Mouse (Mus musculus) lung, postnatal 4 days (tissue): ENCODE data around the gene Adap1.
"Not testable (repeated sequence)": the region's sequence is repeated elsewhere in the genome, so short reads cannot be mapped to it uniquely, and the experiment has no call there.

Source experiments
- DNase-seq, 2 experiments: peaks; one replicate each; pipeline ENCODE4 v3.0.0; 2021

Gene Adap1

GRCm38 (mm10) chr5:139349713-139350112, 24.3 kb upstream of the Adap1 start:
- no peak for DNase-seq

GRCm38 (mm10) chr5:139347225-139347624, 21.8 kb upstream of the Adap1 start:
- no peak for DNase-seq

- no peak for DNase-seq
These were observed 19.9 kb upstream of the Adap1 start for GRCm38 (mm10) chr5:139345364-139345714.

GRCm38 (mm10) chr5:139344687-139345363, 19.4 kb upstream of the Adap1 start:
- peak; percentile 96 to 98 for DNase-seq

GRCm38 (mm10) chr5:139344021-139344686, 18.7 kb upstream of the Adap1 start:
- peak; percentile 85 to 89 for DNase-seq

- DNase-seq = no peak
These were observed 13.5 kb upstream of the Adap1 start for GRCm38 (mm10) chr5:139338891-139339290.

- no peak for DNase-seq
These were observed 13.0 kb upstream of the Adap1 start for GRCm38 (mm10) chr5:139338403-139338802.

GRCm38 (mm10) chr5:139337826-139338370, 12.5 kb upstream of the Adap1 start:
- DNase-seq = no peak

GRCm38 (mm10) chr5:139335634-139336033, 10.2 kb upstream of the Adap1 start:
- DNase-seq = no peak

- DNase-seq = not testable (repeated sequence)
These were observed 9.0 kb upstream of the Adap1 start for GRCm38 (mm10) chr5:139334394-139334793.

- no peak for DNase-seq
These were observed 8.0 kb upstream of the Adap1 start for GRCm38 (mm10) chr5:139333301-139334013.

- no peak for DNase-seq
These were observed 7.3 kb upstream of the Adap1 start for GRCm38 (mm10) chr5:139332590-139333272.

GRCm38 (mm10) chr5:139331742-139332141, 6.3 kb upstream of the Adap1 start:
- peak; percentile 76 to 87 for DNase-seq

GRCm38 (mm10) chr5:139330766-139331165, 5.3 kb upstream of the Adap1 start:
- DNase-seq = no peak

GRCm38 (mm10) chr5:139327634-139328020, 2.2 kb upstream of the Adap1 start:
- no peak for DNase-seq

- no peak for DNase-seq
These were observed 1.7 kb upstream of the Adap1 start for GRCm38 (mm10) chr5:139326986-139327633.

GRCm38 (mm10) chr5:139326111-139326696, 782 bp upstream of the Adap1 start:
- no peak for DNase-seq

GRCm38 (mm10) chr5:139324691-139325394, 579 bp downstream of the Adap1 start:
- peak; percentile 63 to 66 for DNase-seq

- DNase-seq = peak; percentile 25 to 49
These were observed 1.4 kb downstream of the Adap1 start for GRCm38 (mm10) chr5:139324045-139324491.

- no peak for DNase-seq
These were observed 2.0 kb downstream of the Adap1 start for GRCm38 (mm10) chr5:139323260-139323924.

- no peak for DNase-seq
These were observed 4.1 kb downstream of the Adap1 start for GRCm38 (mm10) chr5:139321331-139321730.
